Mouse (Mus musculus) embryonic facial prominence, embryonic 12.5 days (tissue): ENCODE data around the gene Zfp637. TPM values are rescaled to one million over a fixed set of nuclear protein-coding genes. Genes with fewer than 3 reads are reported as not detected.
"Not testable (repeated sequence)": the region's sequence is repeated elsewhere in the genome, so short reads cannot be mapped to it uniquely, and the experiment has no call there.

Experiments used
- ATAC-seq: fragments of 200-750 bp; cut with Nextera tagmentation; 2 replicates; pipeline ENCODE4 v1.8.0; 2017; ENCODE audit not compliant: insufficient number of reproducible peaks, insufficient read depth, low FRiP score, low TSS enrichment
- H3K27ac ChIP-seq: fragments of 300-500 bp; sonication (generic); 2 replicates; pipeline ENCODE4 v1.5.1; 2016; ENCODE audit warnings: mild to moderate bottlenecking
- H3K27me3 ChIP-seq: fragments of 300-500 bp; sonication (generic); 2 replicates; pipeline ENCODE4 v1.6.1; 2016; ENCODE audit warnings: mild to moderate bottlenecking, moderate library complexity
- H3K36me3 ChIP-seq: fragments of 300-500 bp; sonication (generic); 2 replicates; pipeline ENCODE4 v1.6.1; 2016; ENCODE audit warnings: mild to moderate bottlenecking
- H3K4me1 ChIP-seq: fragments of 300-500 bp; sonication (generic); 2 replicates; pipeline ENCODE4 v1.6.1; 2016
- H3K4me2 ChIP-seq: fragments of 300-500 bp; sonication (generic); replicated peaks from 2 replicates; pipeline ENCODE4 v1.6.1; 2016; ENCODE audit warnings: mild to moderate bottlenecking, moderate library complexity
- H3K4me3 ChIP-seq: fragments of 300-500 bp; sonication (generic); 2 replicates; pipeline ENCODE4 v1.5.1; 2016; ENCODE audit warnings: mild to moderate bottlenecking
- H3K9ac ChIP-seq: fragments of 300-500 bp; sonication (generic); 2 replicates; pipeline ENCODE4 v1.6.1; 2016; ENCODE audit warnings: mild to moderate bottlenecking, moderate library complexity
- H3K9me3 ChIP-seq: fragments of 300-500 bp; sonication (generic); 2 replicates; pipeline ENCODE4 v1.6.1; 2016; ENCODE audit warnings: mild to moderate bottlenecking, moderate library complexity
- WGBS: fragments of 180-500 bp; shearing (Covaris S2); methylation state at CpG from one replicate; pipeline ENCODE4 v1.1.7; 2016; 5-methylcytosine and 5-hydroxymethylcytosine counted together
- polyA plus RNA-seq: library from polyadenylated mRNA; unstranded; fragments of >200 nt; fragmentation: Nextera tagmentation; extraction: Ambion mirVana; gene quantifications from 2 replicates; pipeline ENCODE4 v1.2.1, GENCODE M21; 2016

Zfp637 gene
- polyA plus RNA-seq, 1 experiment from 2014 or later = 175 TPM

DNA sequence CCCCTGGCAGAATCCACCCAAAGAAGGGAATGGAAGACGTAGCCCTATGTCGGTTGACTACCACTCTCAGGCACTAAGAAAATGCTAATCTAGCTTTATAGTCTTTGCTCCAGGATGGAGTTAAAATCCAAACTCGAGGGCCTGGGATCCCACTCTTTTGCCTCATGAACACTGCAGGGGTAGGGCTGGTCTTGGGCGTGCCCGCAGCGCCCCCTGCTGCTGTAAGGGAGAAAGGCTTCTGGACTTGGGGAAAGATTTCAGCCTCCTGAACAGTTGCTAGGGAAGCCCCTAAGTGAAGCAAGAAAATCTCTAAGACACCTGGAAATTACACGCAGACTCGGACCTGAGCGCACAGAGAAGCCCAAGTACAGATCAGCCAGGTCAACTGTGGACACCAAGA, 12.7 kb upstream of the Zfp637 start:
- Histone ChIP-seq H3K27me3 (0 out of 2 replicates have a peak, but pooled peaks cover 13% of the 10 kb centered on the region), H3K4me3 (no peak overlapping the region), H3K4me2 (no peak overlapping the region), H3K36me3 (no peaks in the 10 kb centered on the region), H3K9ac (no peak overlapping the region), H3K9me3 (no peaks in the 10 kb centered on the region), H3K27ac (no peak overlapping the region), H3K4me1 (no peaks in the 10 kb centered on the region)
- ATAC-seq = no peak
- 13% methylated on average over 9 of the region's 9 CpGs for WGBS

- Histone ChIP-seq H3K4me3 (peak overlapping the region; percentile 80), H3K4me2 (peak overlapping the region; percentile 65), H3K27ac (peak overlapping the region; percentile 95), H3K4me1 (peaks cover 3% of the 10 kb centered on the region; the same call in 1 of the 2 replicates), H3K9me3 (no peaks in the 10 kb centered on the region), H3K27me3 (no peaks in the 10 kb centered on the region), H3K36me3 (peaks cover 36% of the 10 kb centered on the region), H3K9ac (peak overlapping the region; percentile 95)
- ATAC-seq = no peak
- WGBS = 9% methylated on average over 12 of the region's 12 CpGs
Measured at GRCm38 (mm10) chr6:117841511-117841955, 553 bp downstream of the Zfp637 start.

DNA sequence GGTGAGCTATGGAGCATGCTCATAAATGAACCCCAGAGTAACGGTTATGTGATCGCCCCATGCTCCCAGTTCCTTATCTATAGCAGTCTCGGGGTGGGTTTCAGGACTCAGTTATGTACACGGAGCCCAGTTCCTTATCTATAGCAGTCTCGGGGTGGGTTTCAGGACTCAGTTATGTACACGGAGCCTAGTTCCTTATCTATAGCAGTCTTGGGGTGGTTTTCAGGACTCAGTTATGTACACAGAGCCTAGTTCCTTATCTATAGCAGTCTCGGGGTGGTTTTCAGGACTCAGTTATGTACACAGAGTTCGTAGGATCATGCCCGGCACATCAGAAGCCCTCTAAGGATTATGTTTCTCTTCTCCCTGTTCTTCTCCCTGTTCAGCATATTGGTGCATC, 3.6 kb downstream of the Zfp637 start:
- Histone ChIP-seq H3K4me2 (no peak overlapping the region), H3K27ac (no peak overlapping the region), H3K4me1 (peaks cover 3% of the 10 kb centered on the region; the same call in 1 of the 2 replicates), H3K4me3 (no peak overlapping the region), H3K36me3 (peaks cover 63% of the 10 kb centered on the region), H3K9ac (no peak overlapping the region), H3K27me3 (no peaks in the 10 kb centered on the region), H3K9me3 (no peaks in the 10 kb centered on the region)
- no peak for ATAC-seq
- 93% methylated on average over 9 of the region's 9 CpGs for WGBS

- not testable (repeated sequence) for ATAC-seq, H3K9ac ChIP-seq, H3K4me1 ChIP-seq, H3K27me3 ChIP-seq, H3K4me2 ChIP-seq, H3K9me3 ChIP-seq, H3K27ac ChIP-seq, H3K4me3 ChIP-seq
- 95% methylated on average over 4 of the region's 4 CpGs for WGBS
- H3K36me3 ChIP-seq = peaks cover 63% of the 10 kb centered on the region
Measured at GRCm38 (mm10) chr6:117846671-117847070, 5.7 kb downstream of the Zfp637 start.

DNA sequence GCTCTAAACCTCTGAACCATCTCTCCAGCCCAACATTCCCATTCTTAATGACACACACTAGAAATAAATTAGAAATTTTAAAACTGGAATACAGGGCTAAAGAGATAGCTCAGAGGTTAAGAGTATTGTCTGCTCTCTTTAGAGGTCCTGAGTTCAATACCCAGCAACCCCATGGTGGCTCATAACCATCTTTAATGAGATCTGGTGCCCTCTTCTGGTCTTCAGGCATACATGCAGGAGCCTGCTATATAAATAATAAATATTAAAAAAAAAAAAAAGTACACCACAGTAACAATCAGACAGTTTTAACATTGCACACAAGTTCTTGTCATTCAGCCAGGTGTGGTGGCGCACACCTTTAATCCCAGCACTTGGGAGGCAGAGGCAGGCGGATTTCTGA, 6.8 kb downstream of the Zfp637 start:
- Histone ChIP-seq H3K4me1 (no peaks in the 10 kb centered on the region), H3K4me2 (no peak overlapping the region), H3K9ac (no peak overlapping the region), H3K36me3 (peaks cover 63% of the 10 kb centered on the region), H3K9me3 (no peaks in the 10 kb centered on the region), H3K4me3 (no peak overlapping the region), H3K27ac (no peak overlapping the region), H3K27me3 (no peaks in the 10 kb centered on the region)
- ATAC-seq = no peak
- 97% methylated on average over 2 of the region's 2 CpGs for WGBS

GRCm38 (mm10) chr6:117848577-117848976, 7.6 kb downstream of the Zfp637 start:
- no peak overlapping the region for H3K9ac ChIP-seq
- WGBS = 94% methylated on average over 5 of the region's 5 CpGs
- no peak for ATAC-seq
- no peaks in the 10 kb centered on the region for H3K9me3 ChIP-seq
- peaks cover 61% of the 10 kb centered on the region for H3K36me3 ChIP-seq
- H3K4me3 ChIP-seq = no peak overlapping the region
- no peaks in the 10 kb centered on the region for H3K4me1 ChIP-seq
- H3K4me2 ChIP-seq = no peak overlapping the region
- H3K27ac ChIP-seq = no peak overlapping the region
- H3K27me3 ChIP-seq = no peaks in the 10 kb centered on the region

DNA sequence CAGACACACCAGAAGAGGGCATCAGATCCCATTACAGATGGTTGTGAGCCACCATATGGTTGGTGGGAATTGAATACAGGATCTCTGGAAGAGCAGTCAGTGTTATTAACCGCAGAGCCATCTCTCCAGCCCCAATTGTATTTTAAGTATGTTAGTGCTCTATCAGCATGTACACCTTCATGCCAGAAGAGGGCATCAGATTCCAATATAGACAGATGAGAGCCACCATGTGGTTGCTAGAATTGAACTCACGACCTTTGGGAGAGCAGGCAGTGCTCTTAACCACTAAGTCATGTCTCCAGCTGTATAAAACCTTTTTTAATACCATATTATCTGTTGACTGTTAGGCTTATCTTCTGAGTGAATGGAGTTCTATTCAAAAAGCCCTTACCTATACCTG, 10.8 kb downstream of the Zfp637 start:
- 65% methylated on average over 2 of the region's 2 CpGs for WGBS
- Histone ChIP-seq H3K9me3 (no peaks in the 10 kb centered on the region), H3K36me3 (peaks cover 29% of the 10 kb centered on the region), H3K4me2 (no peak overlapping the region), H3K27me3 (no peaks in the 10 kb centered on the region), H3K9ac (no peak overlapping the region), H3K4me3 (no peak overlapping the region), H3K4me1 (no peaks in the 10 kb centered on the region), H3K27ac (no peak overlapping the region)
- ATAC-seq = no peak

- Histone ChIP-seq H3K27ac (no peak overlapping the region), H3K4me3 (no peak overlapping the region), H3K4me2 (no peak overlapping the region), H3K27me3 (no peaks in the 10 kb centered on the region), H3K36me3 (peaks cover 4% of the 10 kb centered on the region; the same call in 1 of the 2 replicates), H3K4me1 (no peaks in the 10 kb centered on the region), H3K9ac (no peak overlapping the region), H3K9me3 (no peaks in the 10 kb centered on the region)
- 90% methylated on average over 1 of the region's 1 CpGs for WGBS
- ATAC-seq = no peak
Measured at GRCm38 (mm10) chr6:117857990-117858389, 17.0 kb downstream of the Zfp637 start.

- Histone ChIP-seq H3K4me1 (no peaks in the 10 kb centered on the region), H3K9me3 (no peaks in the 10 kb centered on the region), H3K27me3 (no peaks in the 10 kb centered on the region), H3K9ac (peak within 1 kb of the TSS; percentile 51), H3K4me3 (peak within 1 kb of the TSS; percentile 77), H3K27ac (no peak within 1 kb of the TSS), H3K4me2 (peak within 1 kb of the TSS; percentile 67), H3K36me3 (no peaks in the 10 kb centered on the region)
- 60% methylated on average over 6 of the region's 6 CpGs for WGBS
- no peak for ATAC-seq
Measured at GRCm38 (mm10) chr6:117861848-117862247, 20.9 kb downstream of the Zfp637 start, which contains the start of gene Zfp239. Gene Zfp239 (plus strand): TSS chr6:117862100.

DNA sequence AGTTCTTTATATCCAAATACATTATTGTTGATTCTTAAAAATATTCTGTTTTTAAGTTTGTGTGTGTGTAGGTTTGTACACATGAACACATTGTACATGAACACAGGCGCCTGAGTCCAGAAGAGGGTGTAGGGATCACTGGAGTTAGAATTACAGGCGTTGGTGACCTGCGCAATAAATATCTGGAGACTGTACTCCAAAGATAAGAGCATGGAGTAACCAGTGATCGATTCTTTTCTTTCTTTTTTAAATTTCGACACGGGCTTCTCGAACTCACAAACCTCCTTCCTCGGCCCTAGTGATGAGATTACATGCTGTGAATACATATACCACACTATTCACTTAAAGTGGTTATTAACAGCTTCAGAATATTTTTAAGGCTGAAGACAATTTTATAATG, 21.5 kb downstream of the Zfp637 start:
- 74% methylated on average over 8 of the region's 8 CpGs for WGBS
- Histone ChIP-seq H3K4me3 (no peak overlapping the region), H3K36me3 (no peaks in the 10 kb centered on the region), H3K27ac (no peak overlapping the region), H3K4me1 (no peaks in the 10 kb centered on the region), H3K27me3 (no peaks in the 10 kb centered on the region), H3K9ac (no peak overlapping the region), H3K4me2 (peak overlapping the region; percentile 67), H3K9me3 (no peaks in the 10 kb centered on the region)
- no peak for ATAC-seq

- H3K9me3 ChIP-seq = no peaks in the 10 kb centered on the region
- H3K4me2 ChIP-seq = peak overlapping the region; percentile 67
- H3K27ac ChIP-seq = no peak overlapping the region
- no peaks in the 10 kb centered on the region for H3K4me1 ChIP-seq
- WGBS = 2% methylated on average over 26 of the region's 26 CpGs
- no peaks in the 10 kb centered on the region for H3K36me3 ChIP-seq
- peak; percentile 81 for ATAC-seq
- no peaks in the 10 kb centered on the region for H3K27me3 ChIP-seq
- H3K4me3 ChIP-seq = peak overlapping the region; percentile 77
- H3K9ac ChIP-seq = peak overlapping the region; percentile 51
Measured at GRCm38 (mm10) chr6:117862899-117863620, 22.1 kb downstream of the Zfp637 start.

DNA sequence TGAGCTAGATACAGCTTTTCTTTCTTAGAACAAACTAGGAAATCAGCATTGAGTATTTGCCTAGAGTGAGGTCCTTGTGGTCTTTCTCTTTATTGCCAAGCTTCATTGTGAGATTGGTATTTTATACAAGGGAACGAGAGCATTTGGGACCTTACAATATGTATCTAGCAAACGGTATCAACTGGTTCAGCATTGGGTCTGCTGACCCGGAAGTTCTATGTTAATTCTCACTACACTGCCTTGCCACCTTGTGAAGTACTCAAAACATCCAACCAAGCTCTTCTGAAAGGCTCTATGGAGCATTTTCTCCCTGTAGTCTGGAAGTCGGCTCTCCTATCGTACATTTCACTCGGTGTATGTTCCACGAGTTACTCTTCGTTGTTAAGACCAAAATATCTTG, 22.8 kb downstream of the Zfp637 start:
- no peak for ATAC-seq
- H3K4me3 ChIP-seq = peak overlapping the region; percentile 77; the same call in 1 of the 2 replicates
- 94% methylated on average over 8 of the region's 8 CpGs for WGBS
- no peaks in the 10 kb centered on the region for H3K36me3 ChIP-seq
- H3K9me3 ChIP-seq = no peaks in the 10 kb centered on the region
- no peak overlapping the region for H3K9ac ChIP-seq
- peak overlapping the region; percentile 67 for H3K4me2 ChIP-seq
- no peaks in the 10 kb centered on the region for H3K4me1 ChIP-seq
- no peak overlapping the region for H3K27ac ChIP-seq
- no peaks in the 10 kb centered on the region for H3K27me3 ChIP-seq
